Mouse (Mus musculus): ENCODE measurements at regions not wholly inside any gene's neighbourhood (a gene's known extent, or its start where the extent isn't known, plus 50 kb on each side); places are given as distances from the start of the nearest gene placed in this dataset.

GRCm38 (mm10) chr5:41910053-41910452 lies 65.9 kb upstream of the Bod1l start:
- 81% methylated on average over 5 of the region's 5 CpGs for WGBS
- no peak for TF ChIP-seq CTCF (IDR thresholded peaks at IDR 0.05; ENCODE audit: insufficient read depth, low read length)
- TF ChIP-seq POLR2A (IDR thresholded peaks at IDR 0.05; ENCODE audit: borderline replicate concordance, extremely low read depth, low read depth, low read length), result no peak
- no peak overlapping the region for H3K4me3 ChIP-seq (replicated peaks; ENCODE audit: extremely low read depth, low read depth, low read length)
- no peaks in the 10 kb centered on the region for H3K4me1 ChIP-seq (ENCODE audit: control insufficient read depth, insufficient read depth, low read length)
- no peak for DNase-seq

GRCm38 (mm10) chr5:41907749-41908148 lies 63.6 kb upstream of the Bod1l start:
- H3K4me3 ChIP-seq (replicated peaks; ENCODE audit: extremely low read depth, low read depth, low read length), result no peak overlapping the region

GRCm38 (mm10) chr5:41904512-41904911 lies 60.4 kb upstream of the Bod1l start:
- Histone ChIP-seq H3K4me3 (replicated peaks; ENCODE audit: extremely low read depth, low read depth, low read length) (no peak overlapping the region), H3K4me1 (ENCODE audit: control insufficient read depth, insufficient read depth, low read length) (no peaks in the 10 kb centered on the region)
- WGBS, result 53% methylated on average over 1 of the region's 1 CpGs
- TF ChIP-seq CTCF (IDR thresholded peaks at IDR 0.05; ENCODE audit: insufficient read depth, low read length) (no peak), POLR2A (IDR thresholded peaks at IDR 0.05; ENCODE audit: borderline replicate concordance, extremely low read depth, low read depth, low read length) (no peak)
- no peak for DNase-seq

More at GRCm38 (mm10) chr5:41907749-41908148, 63.6 kb upstream of the Bod1l start:
- WGBS, result 44% methylated on average over 1 of the region's 1 CpGs
- TF ChIP-seq CTCF (IDR thresholded peaks at IDR 0.05; ENCODE audit: insufficient read depth, low read length), result no peak
- no peak for TF ChIP-seq POLR2A (IDR thresholded peaks at IDR 0.05; ENCODE audit: borderline replicate concordance, extremely low read depth, low read depth, low read length)
- DNase-seq, result no peak
- H3K4me1 ChIP-seq (ENCODE audit: control insufficient read depth, insufficient read depth, low read length), result no peaks in the 10 kb centered on the region

- WGBS, result 46% methylated on average over 2 of the region's 2 CpGs
- Histone ChIP-seq H3K4me1 (ENCODE audit: control insufficient read depth, insufficient read depth, low read length) (no peaks in the 10 kb centered on the region), H3K4me3 (replicated peaks; ENCODE audit: extremely low read depth, low read depth, low read length) (no peak overlapping the region)
- no peak for DNase-seq
- TF ChIP-seq POLR2A (IDR thresholded peaks at IDR 0.05; ENCODE audit: borderline replicate concordance, extremely low read depth, low read depth, low read length), result no peak
- no peak for TF ChIP-seq CTCF (IDR thresholded peaks at IDR 0.05; ENCODE audit: insufficient read depth, low read length)
Observed at GRCm38 (mm10) chr5:41899237-41899636, 55.1 kb upstream of the Bod1l start.

- 42% methylated on average over 1 of the region's 1 CpGs for WGBS
- H3K4me3 ChIP-seq (replicated peaks; ENCODE audit: extremely low read depth, low read depth, low read length), result no peak overlapping the region
- no peaks in the 10 kb centered on the region for H3K4me1 ChIP-seq (ENCODE audit: control insufficient read depth, insufficient read depth, low read length)
- no peak for DNase-seq
- TF ChIP-seq POLR2A (IDR thresholded peaks at IDR 0.05; ENCODE audit: borderline replicate concordance, extremely low read depth, low read depth, low read length) (no peak), CTCF (IDR thresholded peaks at IDR 0.05; ENCODE audit: insufficient read depth, low read length) (no peak)
Observed at GRCm38 (mm10) chr5:41898748-41899147, 54.6 kb upstream of the Bod1l start.
